Mouse (Mus musculus): ENCODE measurements around the gene Tcf12. TPM values are rescaled to one million over a fixed set of nuclear protein-coding genes. Genes with fewer than 3 reads are reported as not detected.

Gene Tcf12
- polyA plus RNA-seq, 1 experiment: 177 TPM

GRCm38 (mm10) chr9:71991147-71991546 lies 120.5 kb downstream of the Tcf12 start:
- TF ChIP-seq CTCF (IDR thresholded peaks at IDR 0.05; ENCODE audit: borderline replicate concordance, insufficient read depth, low read length) (no peak), POLR2A (IDR thresholded peaks at IDR 0.05; ENCODE audit: low read depth, low read length) (no peak)
- H3K4me1 ChIP-seq (ENCODE audit: control insufficient read depth, insufficient read depth, low read length): no peaks in the 10 kb centered on the region; the same call in 1 of the 2 replicates
- no peak overlapping the region for H3K4me3 ChIP-seq (ENCODE audit: insufficient read depth, low read length)
- H3K27ac ChIP-seq (ENCODE audit: insufficient read depth, low read length): no peak overlapping the region

- no peaks in the 10 kb centered on the region; the same call in 1 of the 2 replicates for H3K4me1 ChIP-seq (ENCODE audit: control insufficient read depth, insufficient read depth, low read length)
- no peak overlapping the region for H3K4me3 ChIP-seq (ENCODE audit: insufficient read depth, low read length)
- TF ChIP-seq CTCF (IDR thresholded peaks at IDR 0.05; ENCODE audit: borderline replicate concordance, insufficient read depth, low read length) (no peak), POLR2A (IDR thresholded peaks at IDR 0.05; ENCODE audit: low read depth, low read length) (no peak)
- H3K27ac ChIP-seq (ENCODE audit: insufficient read depth, low read length): no peak overlapping the region
These were observed 121.3 kb downstream of the Tcf12 start for GRCm38 (mm10) chr9:71990376-71990775.

GRCm38 (mm10) chr9:71989663-71990062 lies 122.0 kb downstream of the Tcf12 start:
- Histone ChIP-seq H3K4me1 (ENCODE audit: control insufficient read depth, insufficient read depth, low read length) (no peaks in the 10 kb centered on the region; the same call in 1 of the 2 replicates), H3K27ac (ENCODE audit: insufficient read depth, low read length) (no peak overlapping the region), H3K4me3 (ENCODE audit: insufficient read depth, low read length) (no peak overlapping the region)
- no peak for TF ChIP-seq POLR2A (IDR thresholded peaks at IDR 0.05; ENCODE audit: low read depth, low read length)

- Histone ChIP-seq H3K4me1 (ENCODE audit: control insufficient read depth, insufficient read depth, low read length) (no peaks in the 10 kb centered on the region; the same call in 1 of the 2 replicates), H3K4me3 (ENCODE audit: insufficient read depth, low read length) (no peak overlapping the region), H3K27ac (ENCODE audit: insufficient read depth, low read length) (no peak overlapping the region)
- TF ChIP-seq POLR2A (IDR thresholded peaks at IDR 0.05; ENCODE audit: low read depth, low read length): no peak
- no peak for TF ChIP-seq CTCF (IDR thresholded peaks at IDR 0.05; ENCODE audit: borderline replicate concordance, insufficient read depth, low read length)
These were observed 125.0 kb downstream of the Tcf12 start for GRCm38 (mm10) chr9:71986716-71987115.

- TF ChIP-seq POLR2A (IDR thresholded peaks at IDR 0.05; ENCODE audit: low read depth, low read length) (no peak), CTCF (IDR thresholded peaks at IDR 0.05; ENCODE audit: borderline replicate concordance, insufficient read depth, low read length) (no peak)
- Histone ChIP-seq H3K4me1 (ENCODE audit: control insufficient read depth, insufficient read depth, low read length) (no peaks in the 10 kb centered on the region), H3K27ac (ENCODE audit: insufficient read depth, low read length) (no peak overlapping the region), H3K4me3 (ENCODE audit: insufficient read depth, low read length) (no peak overlapping the region)
These were observed 128.8 kb downstream of the Tcf12 start for GRCm38 (mm10) chr9:71982826-71983225.

- Histone ChIP-seq H3K4me1 (ENCODE audit: control insufficient read depth, insufficient read depth, low read length) (no peaks in the 10 kb centered on the region), H3K4me3 (ENCODE audit: insufficient read depth, low read length) (no peak overlapping the region), H3K27ac (ENCODE audit: insufficient read depth, low read length) (no peak overlapping the region)
- TF ChIP-seq CTCF (IDR thresholded peaks at IDR 0.05; ENCODE audit: borderline replicate concordance, insufficient read depth, low read length) (no peak), POLR2A (IDR thresholded peaks at IDR 0.05; ENCODE audit: low read depth, low read length) (no peak)
These were observed 130.6 kb downstream of the Tcf12 start for GRCm38 (mm10) chr9:71981071-71981470.

GRCm38 (mm10) chr9:71980579-71980978 lies 131.1 kb downstream of the Tcf12 start:
- TF ChIP-seq POLR2A (IDR thresholded peaks at IDR 0.05; ENCODE audit: low read depth, low read length) (no peak), CTCF (IDR thresholded peaks at IDR 0.05; ENCODE audit: borderline replicate concordance, insufficient read depth, low read length) (no peak)
- Histone ChIP-seq H3K4me1 (ENCODE audit: control insufficient read depth, insufficient read depth, low read length) (no peaks in the 10 kb centered on the region), H3K4me3 (ENCODE audit: insufficient read depth, low read length) (no peak overlapping the region), H3K27ac (ENCODE audit: insufficient read depth, low read length) (no peak overlapping the region)

GRCm38 (mm10) chr9:71978886-71979285 lies 132.8 kb downstream of the Tcf12 start:
- Histone ChIP-seq H3K4me3 (ENCODE audit: insufficient read depth, low read length) (no peak overlapping the region), H3K4me1 (ENCODE audit: control insufficient read depth, insufficient read depth, low read length) (no peaks in the 10 kb centered on the region), H3K27ac (ENCODE audit: insufficient read depth, low read length) (no peak overlapping the region)
- TF ChIP-seq CTCF (IDR thresholded peaks at IDR 0.05; ENCODE audit: borderline replicate concordance, insufficient read depth, low read length) (no peak), POLR2A (IDR thresholded peaks at IDR 0.05; ENCODE audit: low read depth, low read length) (no peak)

- no peak overlapping the region for H3K27ac ChIP-seq (ENCODE audit: insufficient read depth, low read length)
- no peak for TF ChIP-seq POLR2A (IDR thresholded peaks at IDR 0.05; ENCODE audit: low read depth, low read length)
- TF ChIP-seq CTCF (IDR thresholded peaks at IDR 0.05; ENCODE audit: borderline replicate concordance, insufficient read depth, low read length): no peak
These were observed 135.6 kb downstream of the Tcf12 start for GRCm38 (mm10) chr9:71976034-71976433.

GRCm38 (mm10) chr9:71975141-71975540 lies 136.5 kb downstream of the Tcf12 start:
- Histone ChIP-seq H3K4me1 (ENCODE audit: control insufficient read depth, insufficient read depth, low read length) (no peaks in the 10 kb centered on the region), H3K4me3 (ENCODE audit: insufficient read depth, low read length) (no peak overlapping the region), H3K27ac (ENCODE audit: insufficient read depth, low read length) (no peak overlapping the region)
- TF ChIP-seq POLR2A (IDR thresholded peaks at IDR 0.05; ENCODE audit: low read depth, low read length) (no peak), CTCF (IDR thresholded peaks at IDR 0.05; ENCODE audit: borderline replicate concordance, insufficient read depth, low read length) (no peak)

More at GRCm38 (mm10) chr9:71976034-71976433, 135.6 kb downstream of the Tcf12 start:
- Histone ChIP-seq H3K4me1 (ENCODE audit: control insufficient read depth, insufficient read depth, low read length) (no peaks in the 10 kb centered on the region), H3K4me3 (ENCODE audit: insufficient read depth, low read length) (no peak overlapping the region)

- no peak for TF ChIP-seq POLR2A (IDR thresholded peaks at IDR 0.05; ENCODE audit: low read depth, low read length)
- no peak for TF ChIP-seq CTCF (IDR thresholded peaks at IDR 0.05; ENCODE audit: borderline replicate concordance, insufficient read depth, low read length)
- H3K4me3 ChIP-seq (ENCODE audit: insufficient read depth, low read length): no peak overlapping the region
- no peak overlapping the region for H3K27ac ChIP-seq (ENCODE audit: insufficient read depth, low read length)
- H3K4me1 ChIP-seq (ENCODE audit: control insufficient read depth, insufficient read depth, low read length): no peaks in the 10 kb centered on the region
These were observed 137.1 kb downstream of the Tcf12 start for GRCm38 (mm10) chr9:71974541-71974959.
